Mouse (Mus musculus) liver, embryonic 11.5 days (tissue): ENCODE measurements around the gene Gm26938. TPM values are rescaled to one million over a fixed set of nuclear protein-coding genes. Genes with fewer than 3 reads are reported as not detected.

Experiments used
- ATAC-seq: fragments of 200-750 bp; cut with Nextera tagmentation; replicated peaks from 2 replicates; pipeline ENCODE4 v1.8.0; 2017; ENCODE audit warnings: moderate number of reproducible peaks, mild to moderate bottlenecking, moderate TSS enrichment, moderate library complexity; ENCODE audit not compliant: low FRiP score
- DNase-seq: peaks from one replicate; pipeline ENCODE4 v3.0.0-alpha.2; 2017; ENCODE audit warnings: low spot score
- H3K27ac ChIP-seq: fragments of 300-500 bp; sonication (generic); 2 replicates; pipeline ENCODE4 v1.5.1; 2014; ENCODE audit warnings: mild to moderate bottlenecking, low read depth, low read length, control low read depth
- H3K27me3 ChIP-seq: fragments of 300-500 bp; sonication (generic); replicated peaks from 2 replicates; pipeline ENCODE4 v1.6.1; 2014; ENCODE audit warnings: low read length, mixed read lengths; ENCODE audit not compliant: control insufficient read depth, insufficient read depth
- H3K36me3 ChIP-seq: fragments of 300-500 bp; sonication (generic); 2 replicates; pipeline ENCODE4 v1.6.1; 2014; ENCODE audit warnings: mild to moderate bottlenecking, low read length, moderate library complexity, mixed read lengths; ENCODE audit not compliant: control insufficient read depth, insufficient read depth
- H3K4me1 ChIP-seq: fragments of 300-500 bp; sonication (generic); replicated peaks from 2 replicates; pipeline ENCODE4 v1.6.1; 2014; ENCODE audit warnings: low read length, mixed read lengths; ENCODE audit not compliant: control insufficient read depth, insufficient read depth
- H3K4me2 ChIP-seq: fragments of 300-500 bp; sonication (generic); 2 replicates; pipeline ENCODE4 v1.6.1; 2014; ENCODE audit warnings: mild to moderate bottlenecking, control low read depth, moderate library complexity
- H3K4me3 ChIP-seq: fragments of 300-500 bp; sonication (generic); 2 replicates; pipeline ENCODE4 v1.5.1; 2014; ENCODE audit warnings: low read depth, low read length, control low read depth
- H3K9ac ChIP-seq: fragments of 300-500 bp; sonication (generic); 2 replicates; pipeline ENCODE4 v1.6.1; 2014; ENCODE audit warnings: low read depth, low read length, control low read depth
- H3K9me3 ChIP-seq: fragments of 300-500 bp; sonication (generic); 2 replicates; pipeline ENCODE4 v1.6.1; 2016; ENCODE audit warnings: low read length, inconsistent platforms, mixed read lengths; ENCODE audit not compliant: control insufficient read depth
- WGBS: fragments of 180-500 bp; shearing (Covaris S2); extraction: QIAGEN DNeasy Blood & Tissue Kit; methylation state at CpG from one replicate; pipeline ENCODE4 v1.1.7; 2014; 5-methylcytosine and 5-hydroxymethylcytosine counted together
- polyA plus RNA-seq: library from polyadenylated mRNA; unstranded; fragments of >200 nt; fragmentation: Nextera tagmentation; extraction: Ambion mirVana; gene quantifications from 2 replicates; pipeline ENCODE4 v1.2.1, GENCODE M21; 2014

The Gm26938 gene
- polyA plus RNA-seq, 1 experiment from 2014 or later, result not detected

DNA sequence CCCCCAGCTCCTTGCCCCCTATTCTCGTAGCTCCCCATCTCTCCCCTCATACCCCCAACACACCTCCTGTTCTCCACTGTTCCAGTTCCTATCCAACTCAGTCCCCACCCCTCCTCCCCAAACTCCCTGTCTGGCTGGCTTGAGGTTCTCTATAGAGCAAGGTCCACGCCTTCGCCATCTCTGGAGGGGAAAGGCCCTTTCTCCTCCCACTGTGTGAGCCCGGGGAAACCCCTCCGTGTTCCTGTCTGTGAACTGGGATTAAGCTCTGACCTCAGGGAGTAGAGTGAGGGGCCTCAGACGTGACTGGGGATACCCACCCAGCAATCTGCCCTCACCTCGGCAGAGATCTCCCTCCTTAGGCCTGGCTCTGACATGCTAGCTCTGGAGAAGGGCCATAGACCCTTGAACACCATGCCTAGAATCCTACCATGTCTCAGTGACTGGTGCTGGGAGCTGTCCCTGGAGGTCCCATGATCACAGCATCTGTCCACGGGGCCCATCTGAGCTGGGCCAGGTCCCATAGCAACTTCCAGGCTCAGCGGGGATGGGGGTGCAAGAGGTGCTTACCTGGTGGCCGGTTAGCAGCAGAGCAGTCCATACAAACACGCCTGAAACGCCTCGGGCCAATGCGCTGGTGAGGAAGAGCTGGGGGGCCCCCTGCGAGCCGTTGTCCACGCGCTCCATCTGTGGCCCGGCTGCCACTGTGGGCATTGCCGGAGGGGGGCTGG, 13.6 kb downstream of the Gm26938 start:
- Histone ChIP-seq H3K4me3 (0 out of 2 replicates have a peak overlapping the region, but pooled peaks have one; percentile 3), H3K27me3 (peaks cover 12% of the 10 kb centered on the region)

DNA sequence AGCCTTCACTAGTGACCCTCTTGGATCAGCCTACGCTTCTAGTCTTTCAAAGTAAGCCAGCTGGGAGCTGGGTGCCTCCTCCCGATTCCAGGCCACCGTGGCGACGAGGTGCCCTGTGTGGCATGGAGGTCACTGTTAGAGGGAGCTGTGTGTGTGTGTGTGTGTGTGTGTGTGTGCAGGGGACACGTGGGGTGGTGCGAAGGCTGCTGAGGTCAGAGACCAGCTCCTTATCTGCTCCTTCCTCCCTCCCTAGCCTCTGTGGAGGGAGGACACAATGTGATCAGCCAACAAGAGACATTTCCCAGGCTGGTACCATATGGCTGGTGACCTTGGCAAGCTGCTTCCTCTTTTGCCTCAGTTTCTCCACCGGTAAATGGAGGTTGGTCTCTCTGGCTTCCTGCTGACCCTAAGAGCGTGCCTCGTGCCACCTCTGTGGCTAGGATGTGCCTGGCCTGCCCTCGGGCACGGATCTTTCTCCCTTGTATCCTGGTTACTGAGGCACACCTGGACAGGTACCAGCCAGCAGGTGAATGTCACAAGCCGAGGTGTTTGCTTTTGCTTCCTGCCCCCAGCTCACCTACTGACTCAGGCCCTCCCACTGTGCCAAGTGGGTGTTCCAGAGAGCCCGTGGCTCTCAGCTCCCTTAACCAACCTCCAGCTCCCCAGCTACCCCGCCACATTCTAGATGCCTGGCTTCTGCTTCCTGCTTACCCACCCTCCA, 14.4 kb downstream of the Gm26938 start:
- H3K4me1 ChIP-seq, result peaks cover 35% of the 10 kb centered on the region
- WGBS, result 69% methylated on average over 15 of the region's 15 CpGs
- H3K9ac ChIP-seq, result peak overlapping the region; percentile 46; the same call in 1 of the 2 replicates
- no peaks in the 10 kb centered on the region for H3K36me3 ChIP-seq
- peaks cover 12% of the 10 kb centered on the region for H3K27me3 ChIP-seq
- peak overlapping the region; percentile 47 for H3K4me2 ChIP-seq
- DNase-seq (no peak), ATAC-seq (peak; percentile 69)
- H3K9me3 ChIP-seq, result no peaks in the 10 kb centered on the region
- no peak overlapping the region for H3K27ac ChIP-seq
- no peak overlapping the region for H3K4me3 ChIP-seq

More for the DNA sequence above, 13.6 kb downstream of the Gm26938 start:
- Histone ChIP-seq H3K27ac (no peak overlapping the region), H3K9me3 (no peaks in the 10 kb centered on the region), H3K4me1 (peaks cover 37% of the 10 kb centered on the region), H3K36me3 (no peaks in the 10 kb centered on the region), H3K4me2 (peak overlapping the region; percentile 47), H3K9ac (peak overlapping the region; percentile 46; the same call in 1 of the 2 replicates)
- DNase-seq (no peak), ATAC-seq (no peak)
- 68% methylated on average over 20 of the region's 20 CpGs for WGBS

DNA sequence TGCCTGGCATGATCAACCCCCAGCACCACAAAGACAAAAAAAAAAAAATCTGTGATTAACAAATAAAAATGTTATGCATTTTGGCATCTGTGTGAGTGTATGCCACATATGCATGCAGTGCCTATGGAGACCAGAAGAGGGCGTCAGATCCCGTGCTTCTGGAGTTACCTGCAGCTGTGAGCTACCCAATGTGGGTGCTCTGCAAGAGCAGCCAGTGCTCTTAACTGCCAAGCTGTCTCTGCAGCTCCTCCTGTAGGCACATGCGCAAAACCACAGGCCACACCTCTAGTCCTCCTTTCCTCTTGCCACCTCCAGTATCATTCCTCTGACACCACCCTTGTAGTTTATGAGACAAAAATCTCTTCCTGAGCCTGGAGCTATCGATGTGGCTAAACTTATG, 16.8 kb downstream of the Gm26938 start:
- WGBS, result 61% methylated on average over 4 of the region's 4 CpGs
- no peak overlapping the region for H3K27ac ChIP-seq
- no peak overlapping the region for H3K9ac ChIP-seq
- H3K4me1 ChIP-seq, result peaks cover 45% of the 10 kb centered on the region
- H3K36me3 ChIP-seq, result no peaks in the 10 kb centered on the region
- no peak overlapping the region for H3K4me2 ChIP-seq
- DNase-seq, result no peak
- no peaks in the 10 kb centered on the region for H3K9me3 ChIP-seq
- no peak overlapping the region for H3K4me3 ChIP-seq
- peaks cover 12% of the 10 kb centered on the region for H3K27me3 ChIP-seq
- ATAC-seq, result no peak

DNA sequence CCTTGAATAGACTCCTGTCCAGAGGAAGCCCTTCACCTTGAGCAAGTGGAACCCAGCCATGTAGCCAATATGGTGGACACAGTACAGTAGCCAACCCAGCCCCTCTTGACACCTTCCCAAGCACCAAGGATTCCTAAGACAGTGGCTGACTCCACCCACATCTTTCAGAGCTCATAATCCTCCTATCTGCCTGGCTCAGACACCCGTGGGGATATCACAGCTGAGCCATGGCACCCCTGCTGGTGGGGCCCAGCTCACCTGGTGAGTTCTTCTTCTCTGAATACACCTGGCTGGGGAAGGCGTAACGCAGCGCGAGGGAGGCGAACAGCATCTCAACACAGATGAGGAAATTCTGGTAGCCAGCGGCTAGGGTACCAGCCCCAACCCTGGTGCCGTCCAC, 20.3 kb downstream of the Gm26938 start:
- H3K27me3 ChIP-seq, result no peaks in the 10 kb centered on the region
- H3K4me1 ChIP-seq, result peaks cover 41% of the 10 kb centered on the region
- H3K9me3 ChIP-seq, result no peaks in the 10 kb centered on the region
- peak overlapping the region; percentile 64 for H3K4me2 ChIP-seq
- DNase-seq (no peak), ATAC-seq (no peak)
- whole genome bisulfite sequencing, result 85% methylated on average over 8 of the region's 8 CpGs
- H3K27ac ChIP-seq, result peak overlapping the region; percentile 99
- peak overlapping the region; percentile 63 for H3K9ac ChIP-seq
- no peak overlapping the region; the same call in 1 of the 2 replicates for H3K4me3 ChIP-seq
- H3K36me3 ChIP-seq, result peaks cover 9% of the 10 kb centered on the region

GRCm38 (mm10) chr5:139804573-139805111, 21.6 kb downstream of the Gm26938 start:
- Histone ChIP-seq H3K27me3 (no peaks in the 10 kb centered on the region), H3K9ac (peak overlapping the region; percentile 63), H3K9me3 (no peaks in the 10 kb centered on the region), H3K4me2 (peak overlapping the region; percentile 64), H3K36me3 (peaks cover 22% of the 10 kb centered on the region), H3K4me1 (peaks cover 39% of the 10 kb centered on the region), H3K27ac (peak overlapping the region; percentile 99), H3K4me3 (0 out of 2 replicates have a peak overlapping the region, but pooled peaks have one; percentile 0)
- WGBS, result 33% methylated on average over 11 of the region's 11 CpGs
- ATAC-seq (peak; percentile 48), DNase-seq (peak; percentile 71)

DNA sequence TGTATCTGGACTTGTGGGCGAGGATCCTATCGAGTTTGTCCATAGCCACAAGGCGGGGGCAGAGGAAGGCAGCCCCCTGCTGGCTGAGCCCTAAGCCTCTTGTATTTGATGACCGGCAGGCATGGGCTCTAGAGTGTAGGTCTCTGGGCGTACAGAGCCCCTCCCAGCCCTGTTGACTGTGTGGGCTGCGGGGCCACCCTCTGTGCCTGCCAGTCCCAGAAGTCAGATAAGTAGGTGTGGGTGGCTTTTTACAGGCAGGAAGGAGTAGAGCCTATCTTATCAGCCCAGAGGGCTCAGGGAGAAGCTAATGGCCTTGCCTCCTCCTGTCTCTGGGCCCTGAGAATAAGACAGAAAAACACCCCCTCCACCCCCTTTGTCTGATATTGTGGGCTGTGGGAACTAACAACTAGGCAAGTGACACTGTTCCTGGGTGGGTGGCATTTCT, 22.1 kb downstream of the Gm26938 start:
- DNase-seq, result no peak
- H3K36me3 ChIP-seq, result peaks cover 26% of the 10 kb centered on the region
- H3K27me3 ChIP-seq, result no peaks in the 10 kb centered on the region
- peak overlapping the region; percentile 99 for H3K27ac ChIP-seq
- H3K4me3 ChIP-seq, result peak overlapping the region; percentile 0; the same call in 1 of the 2 replicates
- H3K4me1 ChIP-seq, result peaks cover 39% of the 10 kb centered on the region
- WGBS, result 3% methylated on average over 6 of the region's 6 CpGs
- peak overlapping the region; percentile 63 for H3K9ac ChIP-seq
- H3K9me3 ChIP-seq, result no peaks in the 10 kb centered on the region
- ATAC-seq, result peak; percentile 97
- peak overlapping the region; percentile 64 for H3K4me2 ChIP-seq

GRCm38 (mm10) chr5:139803601-139804102, 22.6 kb downstream of the Gm26938 start:
- ATAC-seq (peak; percentile 46), DNase-seq (peak; percentile 83)
- Histone ChIP-seq H3K27me3 (no peaks in the 10 kb centered on the region), H3K4me1 (peaks cover 39% of the 10 kb centered on the region), H3K4me3 (peak overlapping the region; percentile 18; the same call in 1 of the 2 replicates), H3K4me2 (peak overlapping the region; percentile 64), H3K9me3 (no peaks in the 10 kb centered on the region), H3K36me3 (peaks cover 28% of the 10 kb centered on the region), H3K9ac (peak overlapping the region; percentile 59), H3K27ac (peak overlapping the region; percentile 99)
- WGBS, result 6% methylated on average over 12 of the region's 12 CpGs

- no peaks in the 10 kb centered on the region for H3K9me3 ChIP-seq
- 72% methylated on average over 8 of the region's 8 CpGs for WGBS
- H3K4me2 ChIP-seq, result peak overlapping the region; percentile 64
- H3K4me1 ChIP-seq, result peaks cover 42% of the 10 kb centered on the region
- peak overlapping the region; percentile 59 for H3K9ac ChIP-seq
- peak overlapping the region; percentile 99 for H3K27ac ChIP-seq
- ATAC-seq, result peak; percentile 34
- H3K4me3 ChIP-seq, result peak overlapping the region; percentile 18; the same call in 1 of the 2 replicates
- no peak for DNase-seq
- peaks cover 28% of the 10 kb centered on the region for H3K36me3 ChIP-seq
- H3K27me3 ChIP-seq, result no peaks in the 10 kb centered on the region
Observed at GRCm38 (mm10) chr5:139803165-139803564, 23.0 kb downstream of the Gm26938 start.
